Mouse (Mus musculus) CD4-positive, CD25-positive, alpha-beta regulatory T cell, adult 2 months (primary cell): ENCODE results near the gene Iqschfp.
A peak's percentile ranks its signal among the peaks of the same experiment; 100 is the strongest.

Experiments
- DNase-seq: peaks from one replicate; pipeline ENCODE4 v3.0.0-alpha.2; 2012; ENCODE audit warnings: low read depth, low spot score

Gene Iqschfp

GRCm38 (mm10) chr3:68572249-68573225 is 680.5 kb downstream of the Iqschfp start:
- DNase-seq, result no peak

- DNase-seq, result no peak
Observed at GRCm38 (mm10) chr3:68573226-68573624, 681.2 kb downstream of the Iqschfp start.

- DNase-seq, result no peak
Observed at GRCm38 (mm10) chr3:68574097-68574496, 682.1 kb downstream of the Iqschfp start.

- DNase-seq, result no peak
Observed at GRCm38 (mm10) chr3:68574565-68574964, 682.5 kb downstream of the Iqschfp start.

GRCm38 (mm10) chr3:68575636-68576340 is 683.8 kb downstream of the Iqschfp start:
- DNase-seq, result no peak

GRCm38 (mm10) chr3:68576431-68576830 is 684.4 kb downstream of the Iqschfp start:
- no peak for DNase-seq

- DNase-seq, result no peak
Observed at GRCm38 (mm10) chr3:68576948-68577347, 684.9 kb downstream of the Iqschfp start.

- DNase-seq, result no peak
Observed at GRCm38 (mm10) chr3:68581591-68581990, 689.6 kb downstream of the Iqschfp start.

- DNase-seq, result peak; percentile 18
Observed at GRCm38 (mm10) chr3:68582103-68582740, 690.2 kb downstream of the Iqschfp start.

GRCm38 (mm10) chr3:68583031-68583693 is 691.1 kb downstream of the Iqschfp start:
- DNase-seq, result no peak

- DNase-seq, result no peak
Observed at GRCm38 (mm10) chr3:68583771-68584511, 691.9 kb downstream of the Iqschfp start.

GRCm38 (mm10) chr3:68585213-68585612 is 693.2 kb downstream of the Iqschfp start:
- no peak for DNase-seq

GRCm38 (mm10) chr3:68586646-68587064 is 694.6 kb downstream of the Iqschfp start:
- DNase-seq, result no peak

GRCm38 (mm10) chr3:68587567-68588245 is 695.7 kb downstream of the Iqschfp start:
- DNase-seq, result no peak

GRCm38 (mm10) chr3:68589220-68589840 is 697.3 kb downstream of the Iqschfp start:
- DNase-seq, result no peak

GRCm38 (mm10) chr3:68590436-68590835 is 698.4 kb downstream of the Iqschfp start:
- DNase-seq, result no peak

GRCm38 (mm10) chr3:68592575-68592974 is 700.5 kb downstream of the Iqschfp start:
- DNase-seq, result no peak

- DNase-seq, result no peak
Observed at GRCm38 (mm10) chr3:68593073-68593867, 701.2 kb downstream of the Iqschfp start.
